Mouse (Mus musculus): Measurements from ENCODE around the gene Nhsl2. TPM values are rescaled to one million over a fixed set of nuclear protein-coding genes. Genes with fewer than 3 reads are reported as not detected.

Gene Nhsl2
- polyA plus RNA-seq, 1 experiment = not detected

DNA sequence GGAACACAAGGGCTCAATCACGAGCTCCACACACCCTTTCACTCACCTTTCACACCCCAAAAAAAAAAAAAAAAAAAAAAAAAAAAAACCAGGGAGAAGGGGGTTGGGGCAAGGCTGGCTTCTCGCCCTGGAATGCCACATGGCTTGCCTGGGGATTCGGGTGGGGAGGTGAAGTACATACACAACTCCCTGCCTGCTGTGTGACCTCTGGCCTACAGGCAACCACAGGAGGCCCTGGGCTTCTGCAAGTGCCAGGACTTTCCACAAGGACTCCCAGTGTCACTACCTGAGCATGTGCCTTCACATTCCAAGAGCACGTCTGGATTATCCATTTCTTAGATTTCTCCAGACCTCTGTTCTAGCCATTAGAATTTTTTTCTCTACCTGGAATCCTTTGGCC lies 40.2 kb downstream of the Nhsl2 start:
- no peak for TF ChIP-seq GATA1 (IDR thresholded peaks at IDR 0.05; ENCODE audit: low read length)

GRCm38 (mm10) chrX:101889813-101890469 lies 40.8 kb downstream of the Nhsl2 start:
- TF ChIP-seq GATA1 (IDR thresholded peaks at IDR 0.05; ENCODE audit: low read length) = no peak

DNA sequence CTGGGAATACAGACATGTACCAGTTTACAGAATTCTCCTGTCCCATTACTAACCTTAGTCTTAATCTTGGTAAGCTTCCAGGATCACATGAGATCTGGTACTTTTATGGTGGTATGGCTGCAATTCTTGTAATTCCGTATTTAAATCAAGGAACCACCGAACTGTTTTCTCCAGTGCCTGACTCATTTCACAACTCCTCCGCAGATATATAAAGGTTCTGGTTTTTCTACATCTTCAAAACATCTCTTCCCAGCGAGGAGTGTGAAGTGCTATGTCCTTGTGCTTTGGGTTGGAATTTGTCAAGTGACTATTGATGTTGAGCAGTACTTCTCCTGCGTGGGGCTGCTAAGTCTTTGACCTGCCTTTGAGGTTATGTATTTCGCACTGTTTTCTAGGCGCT lies 44.6 kb downstream of the Nhsl2 start:
- no peak for TF ChIP-seq GATA1 (IDR thresholded peaks at IDR 0.05; ENCODE audit: low read length)

DNA sequence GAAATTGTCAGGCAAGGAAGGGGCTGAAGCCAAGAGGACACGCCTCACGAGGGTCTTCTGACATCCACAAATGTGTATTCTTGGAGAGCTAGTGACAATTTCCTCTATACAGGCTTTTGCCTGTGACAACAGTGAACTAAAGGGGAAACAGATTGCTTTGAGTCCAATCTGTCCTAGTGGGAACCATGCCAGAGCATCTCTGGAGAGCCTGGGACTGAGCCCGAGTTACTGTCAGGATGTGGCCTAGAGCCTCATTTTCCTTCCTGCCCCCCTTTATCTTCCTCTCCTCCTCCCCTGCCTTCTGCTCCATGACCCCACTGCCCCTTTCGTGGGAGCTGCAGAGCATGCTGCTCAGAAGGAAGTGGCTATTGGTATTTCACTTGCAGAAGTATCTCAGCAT lies 49.2 kb downstream of the Nhsl2 start:
- TF ChIP-seq GATA1 (IDR thresholded peaks at IDR 0.05; ENCODE audit: low read length) = no peak

GRCm38 (mm10) chrX:101901806-101902490 lies 52.8 kb downstream of the Nhsl2 start:
- TF ChIP-seq GATA1 (IDR thresholded peaks at IDR 0.05; ENCODE audit: low read length) = no peak

DNA sequence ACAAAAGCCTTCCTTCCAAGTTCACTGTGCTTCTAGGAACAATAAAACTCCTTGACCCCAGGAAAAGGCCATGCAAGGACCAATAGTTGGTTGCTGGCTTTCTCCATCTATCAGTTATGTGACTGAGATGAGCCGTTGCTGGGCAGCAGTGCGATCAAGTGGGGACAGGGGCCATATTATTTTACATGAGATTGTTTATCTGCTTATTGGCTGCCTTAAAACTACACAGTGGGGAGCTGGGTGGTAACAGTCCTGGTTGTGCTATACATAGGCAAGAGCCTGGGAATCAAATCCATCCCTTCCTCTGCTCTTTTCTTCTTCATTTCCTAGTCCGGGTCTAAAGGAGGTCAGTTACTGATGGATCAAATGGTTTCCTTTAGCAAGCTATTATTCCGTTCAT lies 53.4 kb downstream of the Nhsl2 start:
- TF ChIP-seq GATA1 (IDR thresholded peaks at IDR 0.05; ENCODE audit: low read length) = no peak

- TF ChIP-seq GATA1 (IDR thresholded peaks at IDR 0.05; ENCODE audit: low read length) = no peak
Observed at GRCm38 (mm10) chrX:101907301-101907700, 58.1 kb downstream of the Nhsl2 start.

DNA sequence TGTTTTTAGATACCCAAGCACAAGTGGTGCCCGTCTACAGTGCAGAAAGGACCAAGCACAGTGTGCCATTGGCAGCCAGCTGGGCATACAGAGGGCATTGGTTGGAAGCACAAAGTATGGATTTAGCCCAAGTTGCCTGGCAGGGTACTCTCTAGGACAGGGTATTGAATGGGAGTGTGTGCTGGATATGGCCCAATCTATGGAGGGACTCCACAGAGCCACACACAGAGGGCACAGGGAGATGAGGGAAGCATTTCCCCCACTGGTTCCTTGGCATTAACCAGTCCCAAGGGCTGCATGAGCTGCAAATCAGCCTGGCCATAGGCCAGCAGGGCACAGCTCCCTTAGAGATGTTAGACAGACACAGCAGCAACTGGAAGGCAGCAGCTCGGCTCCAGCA lies 79.9 kb downstream of the Nhsl2 start:
- no peak for TF ChIP-seq GATA1 (IDR thresholded peaks at IDR 0.05; ENCODE audit: low read length)

- TF ChIP-seq GATA1 (IDR thresholded peaks at IDR 0.05; ENCODE audit: low read length) = no peak
Observed at GRCm38 (mm10) chrX:101930301-101930700, 81.1 kb downstream of the Nhsl2 start.

DNA sequence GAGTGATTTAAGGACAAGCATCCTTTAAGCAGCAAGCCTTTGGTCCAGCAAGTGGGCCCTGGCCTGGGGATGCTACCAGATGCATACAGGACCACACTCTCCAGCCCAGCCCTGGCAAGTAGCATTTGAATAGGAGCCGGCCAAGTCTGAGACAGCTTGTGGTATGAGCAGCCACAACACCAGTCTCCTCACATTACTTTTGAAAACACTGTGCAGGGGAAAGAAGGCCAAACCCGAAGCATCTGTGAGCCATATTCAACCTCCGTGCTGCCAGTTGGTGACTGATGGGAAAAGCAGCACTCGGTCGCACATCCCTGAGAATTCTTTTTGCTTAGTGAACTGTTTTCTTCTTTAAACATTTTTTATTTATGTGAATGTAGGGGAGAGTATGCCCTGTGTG lies 81.8 kb downstream of the Nhsl2 start:
- no peak for TF ChIP-seq GATA1 (IDR thresholded peaks at IDR 0.05; ENCODE audit: low read length)

GRCm38 (mm10) chrX:101932244-101932643 lies 83.1 kb downstream of the Nhsl2 start:
- no peak for TF ChIP-seq GATA1 (IDR thresholded peaks at IDR 0.05; ENCODE audit: low read length)

GRCm38 (mm10) chrX:101933346-101933745 lies 84.2 kb downstream of the Nhsl2 start:
- no peak for TF ChIP-seq GATA1 (IDR thresholded peaks at IDR 0.05; ENCODE audit: low read length)

DNA sequence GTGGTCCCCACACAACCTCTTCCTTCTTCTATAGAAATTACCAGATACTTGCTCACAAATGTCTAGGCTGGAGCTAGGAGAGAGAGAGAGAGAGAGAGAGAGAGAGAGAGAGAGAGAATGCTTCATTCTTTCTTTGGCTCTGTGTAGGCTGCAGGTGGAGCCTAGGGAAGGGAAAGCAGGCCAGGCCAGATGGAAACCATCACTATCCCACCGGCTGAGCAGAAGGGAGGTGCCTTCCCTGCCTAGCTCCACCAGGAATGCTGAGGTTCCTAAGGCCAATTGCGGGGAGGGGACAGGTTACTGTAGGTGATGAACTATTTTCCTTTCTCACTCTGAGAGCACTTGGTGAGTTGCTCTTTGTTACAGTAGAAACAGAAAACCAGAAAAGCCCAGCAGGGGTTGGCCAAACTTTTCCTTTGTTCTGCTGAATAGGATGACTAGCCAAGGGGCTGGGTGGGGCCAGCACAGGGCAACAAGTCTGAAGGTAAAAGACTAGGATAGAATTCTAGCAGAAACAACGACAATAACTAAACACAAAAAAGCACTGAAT lies 86.2 kb downstream of the Nhsl2 start:
- no peak for TF ChIP-seq GATA1 (IDR thresholded peaks at IDR 0.05; ENCODE audit: low read length)

GRCm38 (mm10) chrX:101939486-101939885 lies 90.3 kb downstream of the Nhsl2 start:
- TF ChIP-seq GATA1 (IDR thresholded peaks at IDR 0.05; ENCODE audit: low read length) = no peak

- TF ChIP-seq GATA1 (IDR thresholded peaks at IDR 0.05; ENCODE audit: low read length) = no peak
Observed at GRCm38 (mm10) chrX:101942461-101942896, 93.3 kb downstream of the Nhsl2 start.

- no peak for TF ChIP-seq GATA1 (IDR thresholded peaks at IDR 0.05; ENCODE audit: low read length)
Observed at GRCm38 (mm10) chrX:101943743-101944142, 94.6 kb downstream of the Nhsl2 start.
